Mouse (Mus musculus) hindbrain, embryonic 14.5 days (tissue): ENCODE results near the gene Robo1. TPM values are rescaled to one million over a fixed set of nuclear protein-coding genes. Genes with fewer than 3 reads are reported as not detected.

Experiments used
- ATAC-seq: fragments of 200-750 bp; cut with Nextera tagmentation; 2 replicates; pipeline ENCODE4 v1.8.0; 2017; ENCODE audit warnings: moderate number of reproducible peaks, mild to moderate bottlenecking, moderate TSS enrichment, moderate library complexity; ENCODE audit not compliant: low FRiP score
- DNase-seq: peaks from one replicate; pipeline ENCODE4 v3.0.0-alpha.2; 2015; ENCODE audit warnings: low spot score
- H3K27ac ChIP-seq: fragments of 300-500 bp; sonication (generic); 2 replicates; pipeline ENCODE4 v1.5.1; 2014; ENCODE audit warnings: mild to moderate bottlenecking, moderate library complexity
- H3K27me3 ChIP-seq: fragments of 300-500 bp; sonication (generic); 2 replicates; pipeline ENCODE4 v1.6.1; 2014; ENCODE audit warnings: mild to moderate bottlenecking, low read length, mixed read lengths; ENCODE audit not compliant: control insufficient read depth, insufficient read depth
- H3K36me3 ChIP-seq: fragments of 300-500 bp; sonication (generic); replicated peaks from 2 replicates; pipeline ENCODE4 v1.6.1; 2014; ENCODE audit not compliant: control insufficient read depth, insufficient read depth
- H3K4me1 ChIP-seq: fragments of 300-500 bp; sonication (generic); replicated peaks from 2 replicates; pipeline ENCODE4 v1.6.1; 2014; ENCODE audit warnings: antibody characterized with exemption, low read length, mixed read lengths; ENCODE audit not compliant: control insufficient read depth, insufficient read depth
- H3K4me2 ChIP-seq: fragments of 300-500 bp; sonication (generic); replicated peaks from 2 replicates; pipeline ENCODE4 v1.6.1; 2014; ENCODE audit warnings: mild to moderate bottlenecking, moderate library complexity
- H3K4me3 ChIP-seq: fragments of 300-500 bp; sonication (generic); replicated peaks from 2 replicates; pipeline ENCODE4 v1.5.1; 2014; ENCODE audit warnings: mild to moderate bottlenecking, low read length
- H3K9ac ChIP-seq: fragments of 300-500 bp; sonication (generic); 2 replicates; pipeline ENCODE4 v1.6.1; 2014
- H3K9me3 ChIP-seq: fragments of 300-500 bp; sonication (generic); 2 replicates; pipeline ENCODE4 v1.6.1; 2016; ENCODE audit warnings: low read length; ENCODE audit not compliant: control insufficient read depth
- WGBS: fragments of 180-500 bp; shearing (Covaris S2); extraction: QIAGEN DNeasy Blood & Tissue Kit; methylation state at CpG from one replicate; pipeline ENCODE4 v1.1.7; 2014; 5-methylcytosine and 5-hydroxymethylcytosine counted together
- polyA plus RNA-seq: library from polyadenylated mRNA; unstranded; fragments of >200 nt; fragmentation: Nextera tagmentation; extraction: Ambion mirVana; gene quantifications from 2 replicates; pipeline ENCODE4 v1.2.1, GENCODE M21; 2014

The Robo1 gene
- polyA plus RNA-seq, 1 experiment from 2014 or later, result 47.5 TPM

- Histone ChIP-seq H3K27ac (peak overlapping the region; percentile 76), H3K9ac (no peak overlapping the region), H3K4me2 (peak overlapping the region; percentile 5), H3K4me1 (peaks cover 11% of the 10 kb centered on the region), H3K27me3 (no peaks in the 10 kb centered on the region), H3K9me3 (no peaks in the 10 kb centered on the region), H3K4me3 (no peak overlapping the region), H3K36me3 (no peaks in the 10 kb centered on the region)
- 29% methylated on average over 12 of the region's 12 CpGs for WGBS
- DNase-seq (peak; percentile 57), ATAC-seq (peak; percentile 85)
These were observed 391.3 kb downstream of the Robo1 start for GRCm38 (mm10) chr16:72699238-72700006.

DNA sequence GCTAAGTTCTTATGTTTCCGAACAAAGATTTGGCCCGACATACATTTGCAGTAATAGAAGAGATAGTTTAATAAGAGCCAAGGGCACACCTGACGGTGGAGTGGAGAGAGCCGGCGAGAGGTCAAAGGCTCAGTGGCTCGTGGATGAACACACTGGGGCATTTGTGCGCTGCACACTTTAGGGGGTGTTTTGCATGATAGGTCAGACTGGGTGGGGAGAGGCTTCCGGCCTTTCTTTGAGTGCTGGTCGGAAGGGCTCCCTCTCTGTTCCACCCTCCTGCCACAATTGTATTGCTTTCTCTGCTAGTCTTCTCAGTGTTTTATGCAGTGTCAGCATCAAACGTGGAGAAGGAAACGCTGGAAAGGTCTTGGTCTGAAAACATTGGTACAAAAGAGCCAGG is 392.2 kb downstream of the Robo1 start:
- no peak for DNase-seq
- Histone ChIP-seq H3K4me2 (no peak overlapping the region), H3K4me3 (no peak overlapping the region), H3K36me3 (no peaks in the 10 kb centered on the region), H3K9me3 (no peaks in the 10 kb centered on the region), H3K27me3 (no peaks in the 10 kb centered on the region), H3K9ac (no peak overlapping the region), H3K27ac (no peak overlapping the region), H3K4me1 (peaks cover 11% of the 10 kb centered on the region)
- WGBS, result 68% methylated on average over 11 of the region's 11 CpGs
- no peak for ATAC-seq

DNA sequence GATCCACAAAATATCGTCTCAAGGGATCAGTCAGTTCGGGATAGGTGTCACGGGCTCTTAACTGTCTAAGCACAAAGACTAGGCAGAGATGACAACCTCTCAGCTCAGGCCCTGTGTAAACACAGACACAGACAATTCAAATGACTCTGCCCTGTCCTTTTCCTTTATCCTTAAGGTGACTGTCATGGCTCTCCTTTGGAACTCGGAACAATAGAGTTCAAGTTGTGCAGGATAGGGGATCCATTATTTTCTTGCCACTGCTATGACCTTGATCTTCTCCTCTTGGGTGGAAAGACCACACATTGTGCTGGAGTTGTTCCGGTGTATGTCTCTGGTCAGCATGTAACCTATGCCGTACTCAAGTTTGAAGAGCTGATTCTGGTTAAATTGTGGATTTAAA is 395.4 kb downstream of the Robo1 start:
- Histone ChIP-seq H3K4me2 (no peak overlapping the region), H3K27me3 (no peaks in the 10 kb centered on the region), H3K9me3 (no peaks in the 10 kb centered on the region), H3K9ac (no peak overlapping the region), H3K27ac (no peak overlapping the region), H3K36me3 (no peaks in the 10 kb centered on the region), H3K4me1 (peaks cover 11% of the 10 kb centered on the region), H3K4me3 (no peak overlapping the region)
- WGBS, result 68% methylated on average over 6 of the region's 6 CpGs
- DNase-seq (no peak), ATAC-seq (no peak)

GRCm38 (mm10) chr16:72705851-72706250 is 397.7 kb downstream of the Robo1 start:
- Histone ChIP-seq H3K9me3 (no peaks in the 10 kb centered on the region), H3K27me3 (no peaks in the 10 kb centered on the region), H3K4me2 (no peak overlapping the region), H3K4me3 (no peak overlapping the region), H3K4me1 (no peaks in the 10 kb centered on the region), H3K36me3 (no peaks in the 10 kb centered on the region), H3K27ac (no peak overlapping the region), H3K9ac (no peak overlapping the region)
- no peak for DNase-seq
- WGBS, result 71% methylated on average over 5 of the region's 5 CpGs
- ATAC-seq, result no peak

DNA sequence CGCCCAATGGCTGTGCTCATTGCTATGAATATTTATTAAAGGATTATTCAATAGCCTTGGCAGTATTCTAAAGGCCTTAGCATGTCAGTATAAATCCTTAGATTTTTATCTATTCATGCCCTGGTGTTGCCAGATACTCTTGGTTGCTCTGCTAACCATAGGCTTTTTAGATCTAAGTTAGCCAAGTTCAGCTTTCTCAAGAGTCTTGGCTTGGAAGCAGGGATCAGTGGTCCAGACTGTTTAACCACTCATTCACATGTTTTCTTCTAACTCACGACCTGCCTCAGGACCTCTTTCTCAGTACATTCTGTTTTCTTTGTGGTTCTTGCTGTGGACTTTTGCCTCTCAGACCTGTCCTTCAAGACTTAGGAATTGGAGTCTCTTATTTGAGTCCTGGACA is 400.4 kb downstream of the Robo1 start:
- Histone ChIP-seq H3K9ac (no peak overlapping the region), H3K4me2 (no peak overlapping the region), H3K9me3 (no peaks in the 10 kb centered on the region), H3K27me3 (no peaks in the 10 kb centered on the region), H3K27ac (no peak overlapping the region), H3K36me3 (no peaks in the 10 kb centered on the region), H3K4me3 (no peak overlapping the region), H3K4me1 (no peaks in the 10 kb centered on the region)
- no peak for ATAC-seq
- DNase-seq, result no peak
- 81% methylated on average over 2 of the region's 2 CpGs for WGBS

DNA sequence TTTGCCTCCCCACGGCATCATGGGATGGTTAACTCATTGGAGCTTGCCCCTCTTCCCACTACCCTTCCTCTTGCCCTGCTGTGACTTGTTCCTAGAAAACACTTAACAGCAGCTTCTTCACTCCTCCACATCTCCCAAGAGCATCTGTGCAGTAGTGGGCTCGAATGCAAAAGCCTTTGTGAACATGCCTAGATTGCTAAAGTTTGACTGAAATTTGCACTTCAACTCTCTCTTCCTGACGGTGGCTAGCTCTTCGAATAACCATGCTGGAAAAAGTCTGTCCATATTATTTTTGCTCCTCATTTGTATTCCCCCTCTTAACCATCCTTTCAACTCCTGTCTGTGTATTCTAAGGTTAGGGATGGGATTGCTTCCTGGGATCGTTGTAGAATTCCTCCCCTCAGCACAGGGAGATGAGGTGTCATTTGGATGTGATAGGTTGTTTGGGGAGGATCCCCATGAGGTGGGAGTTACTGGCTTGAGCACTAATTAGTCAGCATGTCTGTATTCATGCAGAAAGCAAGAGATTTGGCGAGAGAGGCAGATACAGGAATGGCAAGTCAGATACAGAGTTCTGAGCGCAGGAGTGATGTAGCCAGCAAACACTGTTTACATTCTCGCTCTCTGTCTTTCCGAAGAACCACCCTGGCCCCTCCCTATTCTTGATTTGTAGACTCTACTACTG is 409.2 kb downstream of the Robo1 start:
- H3K27ac ChIP-seq, result no peak overlapping the region
- no peak overlapping the region for H3K9ac ChIP-seq
- DNase-seq, result no peak
- ATAC-seq, result no peak
- H3K27me3 ChIP-seq, result no peaks in the 10 kb centered on the region
- H3K4me2 ChIP-seq, result no peak overlapping the region
- no peaks in the 10 kb centered on the region for H3K9me3 ChIP-seq
- H3K4me3 ChIP-seq, result no peak overlapping the region
- peaks cover 13% of the 10 kb centered on the region; the same call in 1 of the 2 replicates for H3K4me1 ChIP-seq
- H3K36me3 ChIP-seq, result no peaks in the 10 kb centered on the region; the same call in 1 of the 2 replicates
- 67% methylated on average over 9 of the region's 9 CpGs for WGBS

GRCm38 (mm10) chr16:72719063-72719462 is 411.0 kb downstream of the Robo1 start:
- no peaks in the 10 kb centered on the region for H3K27me3 ChIP-seq
- no peaks in the 10 kb centered on the region for H3K9me3 ChIP-seq
- peaks cover 13% of the 10 kb centered on the region; the same call in 1 of the 2 replicates for H3K4me1 ChIP-seq
- H3K4me2 ChIP-seq, result no peak overlapping the region
- 92% methylated on average over 4 of the region's 4 CpGs for WGBS
- H3K36me3 ChIP-seq, result no peaks in the 10 kb centered on the region; the same call in 1 of the 2 replicates
- ATAC-seq (no peak), DNase-seq (no peak)
- H3K4me3 ChIP-seq, result no peak overlapping the region
- no peak overlapping the region for H3K27ac ChIP-seq
- no peak overlapping the region for H3K9ac ChIP-seq

DNA sequence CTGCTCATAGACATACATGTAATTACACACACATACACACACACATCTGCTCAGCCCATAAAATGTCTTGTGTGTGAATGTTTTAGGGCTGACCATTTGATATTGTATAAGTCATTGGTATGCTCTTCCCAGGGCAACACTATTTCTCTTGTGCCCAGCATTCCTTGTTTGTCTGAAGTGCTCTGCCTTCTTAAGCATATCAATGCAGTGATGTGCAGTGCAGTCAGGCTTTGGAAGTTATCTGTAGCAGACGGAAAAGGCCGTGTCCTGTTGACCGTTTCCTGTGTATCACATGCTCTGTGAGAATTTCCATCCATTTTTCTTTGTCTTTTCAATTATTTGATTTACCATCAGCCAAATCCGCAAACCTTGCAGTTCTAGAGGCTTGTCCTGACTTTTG is 412.9 kb downstream of the Robo1 start:
- Histone ChIP-seq H3K9ac (no peak overlapping the region), H3K27ac (no peak overlapping the region), H3K27me3 (no peaks in the 10 kb centered on the region), H3K36me3 (no peaks in the 10 kb centered on the region; the same call in 1 of the 2 replicates), H3K4me1 (peaks cover 12% of the 10 kb centered on the region; the same call in 1 of the 2 replicates), H3K4me2 (no peak overlapping the region), H3K4me3 (no peak overlapping the region), H3K9me3 (no peaks in the 10 kb centered on the region)
- 82% methylated on average over 4 of the region's 4 CpGs for WGBS
- DNase-seq, result no peak
- no peak for ATAC-seq

DNA sequence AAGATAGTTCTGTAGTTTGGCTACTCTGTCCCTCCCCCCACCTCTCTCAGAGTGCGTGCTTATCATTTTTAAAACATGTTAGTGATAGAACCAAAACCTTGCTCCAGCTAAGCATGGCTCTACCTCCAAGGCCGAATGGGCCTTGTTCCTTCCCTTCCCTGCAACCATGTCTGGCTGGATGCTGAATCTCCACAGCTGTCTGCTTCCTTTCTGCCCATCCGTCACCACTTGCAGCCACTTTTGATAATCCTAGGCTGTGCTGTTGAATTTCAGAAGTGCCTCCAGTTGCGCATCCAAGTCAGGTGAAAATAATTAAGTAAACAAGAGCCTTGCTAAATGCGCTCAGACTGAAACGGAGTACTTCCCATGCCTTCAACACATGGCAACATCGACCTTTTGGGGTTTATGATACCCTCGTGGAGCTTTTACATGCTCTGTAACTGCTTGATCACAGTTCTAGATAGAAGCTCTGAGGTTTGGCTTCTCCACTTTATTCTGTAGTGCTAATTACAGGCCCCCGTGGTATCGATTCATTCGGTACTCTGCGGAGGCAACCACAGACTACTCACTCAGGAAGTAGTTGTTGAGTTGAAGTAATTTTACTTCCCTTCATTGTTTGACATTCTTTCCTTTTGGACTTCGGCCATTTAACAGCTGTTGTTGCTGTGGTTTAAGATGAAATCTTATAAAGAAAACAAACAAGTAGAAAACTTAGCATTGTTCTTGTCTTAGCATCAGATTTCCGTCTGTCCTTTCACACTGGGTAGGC is 413.8 kb downstream of the Robo1 start:
- DNase-seq (no peak), ATAC-seq (no peak)
- no peak overlapping the region for H3K4me3 ChIP-seq
- no peak overlapping the region for H3K27ac ChIP-seq
- no peaks in the 10 kb centered on the region for H3K27me3 ChIP-seq
- no peaks in the 10 kb centered on the region; the same call in 1 of the 2 replicates for H3K36me3 ChIP-seq
- peaks cover 10% of the 10 kb centered on the region; the same call in 1 of the 2 replicates for H3K4me1 ChIP-seq
- no peak overlapping the region for H3K9ac ChIP-seq
- H3K9me3 ChIP-seq, result no peaks in the 10 kb centered on the region
- H3K4me2 ChIP-seq, result no peak overlapping the region
- 91% methylated on average over 14 of the region's 14 CpGs for WGBS
